Mouse (Mus musculus) lung, embryonic 14.5 days (tissue): Measurements from ENCODE around the gene Chst3. TPM values are rescaled to one million over a fixed set of nuclear protein-coding genes. Genes with fewer than 3 reads are reported as not detected.
"Not testable (repeated sequence)": the region's sequence is repeated elsewhere in the genome, so short reads cannot be mapped to it uniquely, and the experiment has no call there.

Experiments used
- ATAC-seq: fragments of 200-750 bp; cut with Nextera tagmentation; 2 replicates; pipeline ENCODE4 v1.8.0; 2017; ENCODE audit warnings: mild to moderate bottlenecking, moderate TSS enrichment, moderate library complexity; ENCODE audit not compliant: insufficient read depth
- DNase-seq: peaks from one replicate; pipeline ENCODE4 v3.0.0-alpha.2; 2015
- H3K27ac ChIP-seq: fragments of 300-500 bp; sonication (generic); 2 replicates; pipeline ENCODE4 v1.5.1; 2014; ENCODE audit warnings: low read depth, mild to moderate bottlenecking, moderate library complexity
- H3K27me3 ChIP-seq: fragments of 300-500 bp; sonication (generic); 2 replicates; pipeline ENCODE4 v1.6.1; 2014; ENCODE audit warnings: low read length, control low read depth; ENCODE audit not compliant: insufficient read depth
- H3K36me3 ChIP-seq: fragments of 300-500 bp; sonication (generic); 2 replicates; pipeline ENCODE4 v1.6.1; 2014; ENCODE audit warnings: control low read depth; ENCODE audit not compliant: insufficient read depth
- H3K4me1 ChIP-seq: fragments of 300-500 bp; sonication (generic); 2 replicates; pipeline ENCODE4 v1.6.1; 2014; ENCODE audit warnings: antibody characterized with exemption, control low read depth; ENCODE audit not compliant: insufficient read depth
- H3K4me2 ChIP-seq: fragments of 300-500 bp; sonication (generic); 2 replicates; pipeline ENCODE4 v1.6.1; 2014; ENCODE audit warnings: mild to moderate bottlenecking
- H3K4me3 ChIP-seq: fragments of 300-500 bp; sonication (generic); 2 replicates; pipeline ENCODE4 v1.5.1; 2014; ENCODE audit warnings: low read depth, low read length
- H3K9ac ChIP-seq: fragments of 300-500 bp; sonication (generic); 2 replicates; pipeline ENCODE4 v1.6.1; 2014
- H3K9me3 ChIP-seq: fragments of 300-500 bp; sonication (generic); 2 replicates; pipeline ENCODE4 v1.6.1; 2016; ENCODE audit warnings: low read depth, low read length, control low read depth
- CTCF ChIP-seq: IDR thresholded peaks from 2 replicates; pipeline ENCODE4 v1.5.1; 2016; ENCODE audit warnings: antibody characterized with exemption, low read depth
- WGBS: fragments of 180-500 bp; shearing (Covaris S2); extraction: QIAGEN DNeasy Blood & Tissue Kit; methylation state at CpG from one replicate; pipeline ENCODE4 v1.1.7; 2014; 5-methylcytosine and 5-hydroxymethylcytosine counted together
- polyA plus RNA-seq: library from polyadenylated mRNA; unstranded; fragments of >200 nt; fragmentation: Nextera tagmentation; extraction: Ambion mirVana; gene quantifications from 2 replicates; pipeline ENCODE4 v1.2.1, GENCODE M21; 2014

Chst3 gene
- polyA plus RNA-seq, 1 experiment from 2014 or later, result 2.1 TPM

- no peak for TF ChIP-seq CTCF
- no peak overlapping the region for H3K4me3 ChIP-seq
- H3K9ac ChIP-seq, result no peak overlapping the region
- no peaks in the 10 kb centered on the region for H3K27me3 ChIP-seq
- no peaks in the 10 kb centered on the region for H3K9me3 ChIP-seq
- DNase-seq, result no peak
- H3K4me1 ChIP-seq, result no peaks in the 10 kb centered on the region
- no peaks in the 10 kb centered on the region for H3K36me3 ChIP-seq
- H3K4me2 ChIP-seq, result no peak overlapping the region
- no peak overlapping the region for H3K27ac ChIP-seq
- no peak for ATAC-seq
- WGBS, result 53% methylated on average over 3 of the region's 3 CpGs
Measured at GRCm38 (mm10) chr10:60168960-60169359, 50.1 kb downstream of the Chst3 start.

- Histone ChIP-seq H3K27ac (no peak overlapping the region), H3K9ac (no peak overlapping the region), H3K36me3 (no peaks in the 10 kb centered on the region), H3K9me3 (no peaks in the 10 kb centered on the region), H3K4me2 (no peak overlapping the region), H3K4me1 (no peaks in the 10 kb centered on the region), H3K4me3 (no peak overlapping the region), H3K27me3 (no peaks in the 10 kb centered on the region)
- ATAC-seq (no peak), DNase-seq (no peak)
- no peak for TF ChIP-seq CTCF
- WGBS, result 56% methylated on average over 2 of the region's 2 CpGs
Measured at GRCm38 (mm10) chr10:60168306-60168705, 50.8 kb downstream of the Chst3 start.

- 29% methylated on average over 3 of the region's 3 CpGs for WGBS
- no peaks in the 10 kb centered on the region for H3K9me3 ChIP-seq
- DNase-seq (no peak), ATAC-seq (no peak)
- H3K9ac ChIP-seq, result no peak overlapping the region
- H3K36me3 ChIP-seq, result no peaks in the 10 kb centered on the region
- TF ChIP-seq CTCF, result no peak
- no peaks in the 10 kb centered on the region for H3K4me1 ChIP-seq
- no peak overlapping the region for H3K4me2 ChIP-seq
- H3K27me3 ChIP-seq, result no peaks in the 10 kb centered on the region
- no peak overlapping the region for H3K27ac ChIP-seq
- no peak overlapping the region for H3K4me3 ChIP-seq
Measured at GRCm38 (mm10) chr10:60166068-60166467, 53.0 kb downstream of the Chst3 start.

GRCm38 (mm10) chr10:60164869-60165268, 54.2 kb downstream of the Chst3 start:
- no peak for ATAC-seq
- DNase-seq, result no peak

GRCm38 (mm10) chr10:60162973-60163255, 56.1 kb downstream of the Chst3 start:
- Histone ChIP-seq H3K27ac (no peak overlapping the region), H3K36me3 (no peaks in the 10 kb centered on the region), H3K9me3 (no peaks in the 10 kb centered on the region), H3K4me1 (no peaks in the 10 kb centered on the region), H3K4me3 (no peak overlapping the region), H3K27me3 (no peaks in the 10 kb centered on the region), H3K4me2 (no peak overlapping the region), H3K9ac (no peak overlapping the region)
- 85% methylated on average over 6 of the region's 6 CpGs for WGBS
- ATAC-seq (no peak), DNase-seq (no peak)
- TF ChIP-seq CTCF, result no peak

More at GRCm38 (mm10) chr10:60164869-60165268, 54.2 kb downstream of the Chst3 start:
- Histone ChIP-seq H3K27ac (no peak overlapping the region), H3K36me3 (no peaks in the 10 kb centered on the region), H3K4me1 (no peaks in the 10 kb centered on the region), H3K4me2 (no peak overlapping the region), H3K9ac (no peak overlapping the region), H3K4me3 (no peak overlapping the region), H3K27me3 (no peaks in the 10 kb centered on the region), H3K9me3 (no peaks in the 10 kb centered on the region)
- 81% methylated on average over 1 of the region's 1 CpGs for WGBS
- TF ChIP-seq CTCF, result no peak

- not testable (repeated sequence) for H3K36me3 ChIP-seq, H3K27me3 ChIP-seq, ATAC-seq, H3K27ac ChIP-seq, H3K4me3 ChIP-seq, H3K4me2 ChIP-seq, H3K4me1 ChIP-seq, DNase-seq, H3K9ac ChIP-seq, H3K9me3 ChIP-seq
- 83% methylated on average over 8 of the region's 8 CpGs for WGBS
Measured at GRCm38 (mm10) chr10:60162184-60162972, 56.7 kb downstream of the Chst3 start.

GRCm38 (mm10) chr10:60161397-60161796, 57.7 kb downstream of the Chst3 start:
- not testable (repeated sequence) for H3K36me3 ChIP-seq, H3K4me1 ChIP-seq, H3K9ac ChIP-seq, H3K27ac ChIP-seq, H3K9me3 ChIP-seq, H3K4me3 ChIP-seq, ATAC-seq, H3K4me2 ChIP-seq, DNase-seq, H3K27me3 ChIP-seq
- WGBS, result 58% methylated on average over 3 of the region's 3 CpGs
